Mouse (Mus musculus) naive thymus-derived CD4-positive, alpha-beta T cell, adult 2 months (primary cell): Measurements from ENCODE around the gene Dlg2.

Experiments
- DNase-seq: peaks from one replicate; pipeline ENCODE4 v3.0.0-alpha.2; 2011; ENCODE audit warnings: low read depth

Gene Dlg2

GRCm38 (mm10) chr7:90540811-90541323 is 64.4 kb downstream of the Dlg2 start:
- no peak for DNase-seq

GRCm38 (mm10) chr7:90553399-90553798 is 76.9 kb downstream of the Dlg2 start:
- no peak for DNase-seq

DNA sequence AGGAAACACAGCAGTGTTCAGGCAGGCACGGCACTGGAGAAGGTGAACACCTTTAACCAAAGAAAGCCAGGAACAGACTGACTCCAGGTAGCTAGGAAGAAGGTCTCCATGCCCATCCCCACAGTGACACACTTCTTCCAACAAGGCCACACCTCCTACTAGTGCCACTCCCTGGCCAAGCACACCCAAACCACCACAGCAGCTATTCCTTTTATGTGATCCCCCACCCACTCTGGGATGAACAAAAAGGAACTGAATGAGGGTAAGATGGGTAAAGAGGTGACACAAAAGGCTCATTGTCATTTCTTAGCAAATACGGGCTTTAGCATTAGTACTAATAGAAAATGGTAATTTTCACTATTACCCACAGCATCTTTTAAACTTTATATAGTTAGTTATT is 77.9 kb downstream of the Dlg2 start:
- no peak for DNase-seq

DNA sequence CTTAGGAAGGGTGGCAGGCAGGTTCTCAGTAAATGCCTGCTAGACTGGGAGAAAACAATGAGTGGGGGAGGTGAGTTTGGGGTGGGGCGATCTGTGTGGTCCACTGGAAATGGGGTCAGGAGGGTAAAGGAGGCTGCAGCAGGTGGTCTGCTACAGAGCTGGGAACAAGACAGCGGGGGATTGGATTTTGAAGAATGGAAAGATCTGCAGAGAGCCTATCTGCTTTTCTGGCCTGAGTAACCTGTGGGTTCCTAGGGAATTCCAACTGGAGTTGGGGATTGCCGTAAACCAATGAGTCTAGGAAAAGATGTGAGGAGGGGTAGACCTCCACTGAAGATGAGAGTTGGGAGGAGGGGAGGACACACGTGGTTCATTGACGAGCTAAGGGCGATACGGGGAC is 92.7 kb downstream of the Dlg2 start:
- DNase-seq = no peak

DNA sequence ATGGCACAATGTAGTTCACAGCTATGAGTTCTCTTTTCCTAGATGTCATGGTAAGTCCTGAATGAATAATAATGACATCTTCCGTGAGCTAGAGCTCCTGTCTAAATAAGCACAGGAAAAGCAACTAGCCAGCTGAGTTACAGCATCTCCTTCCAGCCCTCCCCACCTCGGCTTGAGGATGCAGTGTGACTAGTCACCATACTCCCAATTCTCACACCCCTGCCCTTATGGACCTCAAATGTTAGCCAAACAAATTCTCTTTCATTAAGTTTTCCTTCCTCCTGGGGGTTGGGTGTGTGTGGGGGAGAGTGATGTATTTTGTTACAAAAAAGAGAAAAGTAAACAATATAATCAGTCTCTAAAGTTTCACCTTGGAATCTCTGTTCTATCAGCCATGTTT is 111.3 kb downstream of the Dlg2 start:
- DNase-seq = no peak

DNA sequence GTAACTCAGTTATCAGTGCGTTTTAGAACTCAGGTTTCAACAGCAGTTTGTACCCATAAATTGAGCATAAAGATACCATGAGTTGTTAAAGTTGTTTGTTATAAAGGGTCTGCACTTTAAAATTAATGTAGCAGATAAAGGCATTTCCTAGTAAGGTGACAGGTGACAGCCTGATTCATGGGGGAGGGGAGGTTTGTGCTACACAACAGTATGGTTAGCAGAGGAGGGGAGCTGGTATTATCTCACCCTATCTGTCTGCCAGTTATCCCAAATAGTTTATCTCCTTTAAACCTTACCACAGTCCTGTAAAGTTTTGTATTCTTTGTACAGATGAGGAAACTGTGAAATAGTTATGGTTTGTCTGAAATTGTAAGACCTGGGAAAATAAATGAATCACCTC is 111.8 kb downstream of the Dlg2 start:
- no peak for DNase-seq

- DNase-seq = no peak
Observed at GRCm38 (mm10) chr7:90609764-90610163, 133.3 kb downstream of the Dlg2 start.

DNA sequence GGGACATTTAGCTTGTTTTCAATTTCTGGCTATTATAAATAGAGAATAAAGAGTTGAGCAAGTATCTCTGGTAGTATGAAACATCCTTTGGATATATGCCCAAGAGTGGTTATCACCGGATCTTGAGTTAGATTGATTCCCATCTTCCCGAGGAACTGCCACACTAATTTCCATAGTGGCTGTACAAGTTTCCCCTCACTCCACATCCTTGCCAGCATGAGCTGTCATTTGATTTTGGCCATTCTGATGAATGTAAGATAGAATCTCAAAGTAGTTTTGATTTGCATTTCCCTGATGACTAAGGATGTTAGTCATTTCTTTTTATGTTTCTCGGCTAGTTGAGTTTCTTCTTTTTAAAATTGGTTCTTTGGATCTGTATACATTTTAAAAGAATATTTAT is 154.1 kb downstream of the Dlg2 start:
- no peak for DNase-seq

GRCm38 (mm10) chr7:90649512-90649911 is 173.0 kb downstream of the Dlg2 start:
- no peak for DNase-seq

DNA sequence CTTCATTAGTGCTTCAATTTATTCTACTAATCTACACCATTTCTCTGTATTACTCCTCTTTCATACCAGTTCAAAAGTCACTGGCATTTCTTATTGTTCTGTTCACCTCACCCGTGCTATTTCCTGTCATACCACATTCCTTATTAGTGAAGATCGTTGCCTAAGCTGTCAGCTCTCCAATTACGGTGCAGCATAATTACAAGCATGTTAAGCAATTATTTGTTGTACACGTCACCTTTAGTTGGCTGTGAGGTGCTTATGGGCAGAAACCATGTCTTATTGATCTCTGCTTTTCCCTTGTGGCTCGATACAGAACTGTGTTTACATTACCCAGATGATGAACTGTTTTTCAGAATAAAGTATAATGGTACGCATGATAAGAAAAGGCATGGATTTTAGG is 174.7 kb downstream of the Dlg2 start:
- DNase-seq = no peak

DNA sequence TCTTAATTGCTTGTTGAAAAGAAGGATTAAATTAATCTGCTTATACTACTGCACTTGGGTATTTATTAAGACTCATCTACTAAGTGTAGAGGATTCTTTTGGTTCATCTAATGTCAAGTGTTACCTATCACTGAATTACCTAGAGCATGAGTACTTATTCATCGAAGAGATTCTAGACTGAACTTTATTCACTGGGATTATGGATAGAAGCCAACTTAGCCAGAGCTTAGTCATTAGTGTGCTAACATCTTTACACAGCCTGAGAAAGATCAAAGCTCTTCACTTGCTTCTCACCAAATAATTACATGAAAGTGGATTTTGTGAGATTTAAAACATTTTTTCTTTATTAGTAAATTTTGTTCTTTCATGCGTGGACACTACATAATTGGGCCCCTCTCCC is 175.1 kb downstream of the Dlg2 start:
- no peak for DNase-seq

- no peak for DNase-seq
Observed at GRCm38 (mm10) chr7:90658593-90658992, 182.1 kb downstream of the Dlg2 start.

GRCm38 (mm10) chr7:90694050-90694449 is 217.6 kb downstream of the Dlg2 start:
- DNase-seq = no peak

- DNase-seq = no peak
Observed at GRCm38 (mm10) chr7:90696181-90696950, 219.9 kb downstream of the Dlg2 start.

- no peak for DNase-seq
Observed at GRCm38 (mm10) chr7:90703163-90703852, 226.8 kb downstream of the Dlg2 start.

- no peak for DNase-seq
Observed at GRCm38 (mm10) chr7:90703951-90704350, 227.5 kb downstream of the Dlg2 start.

- no peak for DNase-seq
Observed at GRCm38 (mm10) chr7:90734086-90734485, 257.6 kb downstream of the Dlg2 start.

GRCm38 (mm10) chr7:90736369-90736768 is 259.9 kb downstream of the Dlg2 start:
- no peak for DNase-seq

- no peak for DNase-seq
Observed at GRCm38 (mm10) chr7:90748636-90749035, 272.2 kb downstream of the Dlg2 start.

GRCm38 (mm10) chr7:90787945-90788344 is 311.5 kb downstream of the Dlg2 start:
- no peak for DNase-seq

DNA sequence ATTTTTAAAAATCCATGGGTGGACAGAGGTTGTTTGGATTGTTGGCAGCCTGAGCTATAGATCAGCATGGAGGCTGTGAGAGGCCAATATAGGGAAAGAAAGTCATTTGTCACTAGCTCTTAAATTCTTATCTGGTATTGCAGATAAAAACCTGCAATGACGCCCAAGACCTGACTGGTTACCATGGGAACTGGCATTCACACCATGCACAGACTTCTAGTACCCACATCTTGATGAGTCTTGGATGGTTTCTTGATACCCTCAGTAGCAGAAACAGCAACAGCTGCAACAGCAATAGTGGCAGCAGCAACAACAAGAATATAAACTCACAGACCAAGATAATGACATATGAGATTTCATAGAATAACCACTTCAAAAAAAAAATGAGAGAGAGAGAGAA is 315.1 kb downstream of the Dlg2 start:
- DNase-seq = no peak

GRCm38 (mm10) chr7:90825640-90826039 is 349.2 kb downstream of the Dlg2 start:
- DNase-seq = no peak

DNA sequence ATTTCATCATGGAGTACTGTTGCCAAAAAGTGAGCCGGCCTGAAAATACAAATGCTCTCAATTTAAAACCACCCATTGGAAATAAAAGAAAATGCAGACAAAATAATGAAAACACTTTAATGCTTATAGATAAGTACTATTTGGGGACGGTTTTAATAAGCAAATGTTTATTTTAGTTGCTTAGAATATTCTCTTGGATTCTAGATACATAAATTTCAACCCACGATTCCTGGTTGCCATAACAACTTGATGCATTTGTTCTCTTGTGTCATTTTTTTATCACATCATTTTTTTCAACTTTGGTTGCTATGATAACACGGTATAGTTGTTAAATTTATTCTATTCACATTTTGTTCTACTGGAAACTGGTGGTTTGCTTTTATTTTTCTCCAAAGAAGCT is 364.8 kb downstream of the Dlg2 start:
- DNase-seq = no peak
